Mouse (Mus musculus): Measurements from ENCODE around the gene Haspin. TPM values are rescaled to one million over a fixed set of nuclear protein-coding genes. Genes with fewer than 3 reads are reported as not detected.

Haspin gene
- polyA plus RNA-seq, 2 experiments, result 6.1 to 11.2 TPM

GRCm38 (mm10) chr11:73092877-73093276 lies 45.2 kb downstream of the Haspin start:
- no peak for ATAC-seq (ENCODE audit: low FRiP score, low read depth)
- no peak overlapping the region for H3K4me2 ChIP-seq (replicated peaks; ENCODE audit: low read depth, low read length, severe bottlenecking)
- no peak overlapping the region for H3K9ac ChIP-seq (ENCODE audit: low read depth, low read length, severe bottlenecking)
- TF ChIP-seq POLR2A (IDR thresholded peaks at IDR 0.05; ENCODE audit: borderline replicate concordance, extremely low read depth, insufficient read depth, insufficient read length), result no peak
- 75% methylated on average over 7 of the region's 7 CpGs for WGBS
- no peaks in the 10 kb centered on the region for H3K4me1 ChIP-seq (ENCODE audit: control insufficient read depth, insufficient read depth, low read length)
- no peaks in the 10 kb centered on the region for H3K27me3 ChIP-seq (ENCODE audit: control insufficient read depth, insufficient read depth, low read length)
- no peak for DNase-seq (ENCODE audit: low spot score)
- H3K36me3 ChIP-seq (ENCODE audit: control insufficient read depth, insufficient read depth, low read length), result no peaks in the 10 kb centered on the region
- H3K9me3 ChIP-seq (ENCODE audit: control insufficient read depth, low read length), result no peaks in the 10 kb centered on the region
- H3K4me3 ChIP-seq (replicated peaks; ENCODE audit: low read length), result no peak overlapping the region
- no peak overlapping the region for H3K27ac ChIP-seq (replicated peaks; ENCODE audit: low read depth, low read length)

- no peak overlapping the region for H3K27ac ChIP-seq (replicated peaks; ENCODE audit: low read depth, low read length)
- DNase-seq (ENCODE audit: low spot score) (no peak), ATAC-seq (ENCODE audit: low FRiP score, low read depth) (no peak)
- no peaks in the 10 kb centered on the region for H3K9me3 ChIP-seq (ENCODE audit: control insufficient read depth, low read length)
- H3K27me3 ChIP-seq (ENCODE audit: control insufficient read depth, insufficient read depth, low read length), result no peaks in the 10 kb centered on the region
- no peak for TF ChIP-seq POLR2A (IDR thresholded peaks at IDR 0.05; ENCODE audit: borderline replicate concordance, extremely low read depth, insufficient read depth, insufficient read length)
- no peaks in the 10 kb centered on the region; the same call in 1 of the 2 replicates for H3K4me1 ChIP-seq (ENCODE audit: control insufficient read depth, insufficient read depth, low read length)
- H3K9ac ChIP-seq (ENCODE audit: low read depth, low read length, severe bottlenecking), result no peak overlapping the region
- no peak overlapping the region for H3K4me2 ChIP-seq (replicated peaks; ENCODE audit: low read depth, low read length, severe bottlenecking)
- H3K36me3 ChIP-seq (ENCODE audit: control insufficient read depth, insufficient read depth, low read length), result no peaks in the 10 kb centered on the region
- WGBS, result 72% methylated on average over 4 of the region's 4 CpGs
- no peak overlapping the region for H3K4me3 ChIP-seq (replicated peaks; ENCODE audit: low read length)
Observed at GRCm38 (mm10) chr11:73092057-73092456, 46.0 kb downstream of the Haspin start.

- H3K4me3 ChIP-seq (replicated peaks; ENCODE audit: low read length), result no peak overlapping the region
Observed at GRCm38 (mm10) chr11:73090826-73091225, 47.3 kb downstream of the Haspin start.

GRCm38 (mm10) chr11:73090283-73090682 lies 47.8 kb downstream of the Haspin start, which contains the start of gene Itgae:
Itgae (plus strand) TSS chr11:73090583.
- peaks cover 12% of the 10 kb centered on the region for H3K4me1 ChIP-seq (ENCODE audit: control insufficient read depth, insufficient read depth, low read length)
- DNase-seq (ENCODE audit: low spot score) (no peak), ATAC-seq (ENCODE audit: low FRiP score, low read depth) (no peak)
- H3K36me3 ChIP-seq (ENCODE audit: control insufficient read depth, insufficient read depth, low read length), result no peaks in the 10 kb centered on the region
- H3K4me2 ChIP-seq (replicated peaks; ENCODE audit: low read depth, low read length, severe bottlenecking), result no peak within 1 kb of the TSS
- TF ChIP-seq POLR2A (IDR thresholded peaks at IDR 0.05; ENCODE audit: borderline replicate concordance, extremely low read depth, insufficient read depth, insufficient read length), result no peak
- WGBS, result 91% methylated on average over 4 of the region's 4 CpGs
- H3K27me3 ChIP-seq (ENCODE audit: control insufficient read depth, insufficient read depth, low read length), result no peaks in the 10 kb centered on the region
- no peak within 1 kb of the TSS for H3K27ac ChIP-seq (replicated peaks; ENCODE audit: low read depth, low read length)
- no peak within 1 kb of the TSS for H3K9ac ChIP-seq (ENCODE audit: low read depth, low read length, severe bottlenecking)
- no peaks in the 10 kb centered on the region for H3K9me3 ChIP-seq (ENCODE audit: control insufficient read depth, low read length)
- H3K4me3 ChIP-seq (replicated peaks; ENCODE audit: low read length), result no peak within 1 kb of the TSS

More at GRCm38 (mm10) chr11:73090826-73091225, 47.3 kb downstream of the Haspin start:
- Histone ChIP-seq H3K27ac (replicated peaks; ENCODE audit: low read depth, low read length) (no peak overlapping the region), H3K36me3 (ENCODE audit: control insufficient read depth, insufficient read depth, low read length) (no peaks in the 10 kb centered on the region), H3K9ac (ENCODE audit: low read depth, low read length, severe bottlenecking) (no peak overlapping the region), H3K27me3 (ENCODE audit: control insufficient read depth, insufficient read depth, low read length) (no peaks in the 10 kb centered on the region), H3K9me3 (ENCODE audit: control insufficient read depth, low read length) (no peaks in the 10 kb centered on the region), H3K4me1 (ENCODE audit: control insufficient read depth, insufficient read depth, low read length) (peaks cover 7% of the 10 kb centered on the region), H3K4me2 (replicated peaks; ENCODE audit: low read depth, low read length, severe bottlenecking) (no peak overlapping the region)
- no peak for TF ChIP-seq POLR2A (IDR thresholded peaks at IDR 0.05; ENCODE audit: borderline replicate concordance, extremely low read depth, insufficient read depth, insufficient read length)
- WGBS, result 85% methylated on average over 2 of the region's 2 CpGs
- no peak for DNase-seq (ENCODE audit: low spot score)
- no peak for ATAC-seq (ENCODE audit: low FRiP score, low read depth)

- WGBS, result 62% methylated on average over 6 of the region's 6 CpGs
Observed at GRCm38 (mm10) chr11:73087700-73088480, 50.2 kb downstream of the Haspin start.

More at GRCm38 (mm10) chr11:73087700-73088480, 50.2 kb downstream of the Haspin start:
- H3K9ac ChIP-seq (ENCODE audit: low read depth, low read length, severe bottlenecking), result no peak overlapping the region
- H3K4me1 ChIP-seq (ENCODE audit: control insufficient read depth, insufficient read depth, low read length), result peaks cover 26% of the 10 kb centered on the region
- ATAC-seq (ENCODE audit: low FRiP score, low read depth) (no peak), DNase-seq (ENCODE audit: low spot score) (no peak)
- no peaks in the 10 kb centered on the region for H3K9me3 ChIP-seq (ENCODE audit: control insufficient read depth, low read length)
- no peak overlapping the region for H3K4me2 ChIP-seq (replicated peaks; ENCODE audit: low read depth, low read length, severe bottlenecking)
- H3K27ac ChIP-seq (replicated peaks; ENCODE audit: low read depth, low read length), result no peak overlapping the region
- no peaks in the 10 kb centered on the region for H3K27me3 ChIP-seq (ENCODE audit: control insufficient read depth, insufficient read depth, low read length)
- peaks cover 3% of the 10 kb centered on the region; the same call in 1 of the 2 replicates for H3K36me3 ChIP-seq (ENCODE audit: control insufficient read depth, insufficient read depth, low read length)
- H3K4me3 ChIP-seq (replicated peaks; ENCODE audit: low read length), result no peak overlapping the region
- no peak for TF ChIP-seq POLR2A (IDR thresholded peaks at IDR 0.05; ENCODE audit: borderline replicate concordance, extremely low read depth, insufficient read depth, insufficient read length)

Other genes starting within 250 kb of the Haspin start
- gene Atp2a3, start 177.1 kb downstream of the Haspin start, polyA plus RNA-seq (2012; rRNA removed), result 2.6 and 2.7 TPM in 2 replicates
- 2.3 TPM in 2 replicates for gene Atp2a3, start 177.1 kb downstream of the Haspin start, polyA plus RNA-seq (2014; fragmentation: Nextera tagmentation; extraction: Ambion mirVana)
- gene P2rx1, start 139.2 kb downstream of the Haspin start, polyA plus RNA-seq (2012; rRNA removed), result 1.8 and 2.1 TPM in 2 replicates
- gene P2rx1, start 139.2 kb downstream of the Haspin start, polyA plus RNA-seq (2014; fragmentation: Nextera tagmentation; extraction: Ambion mirVana), result 1.9 and 2.2 TPM in 2 replicates
- gene Camkk1, start 119.3 kb downstream of the Haspin start, polyA plus RNA-seq (2012; rRNA removed), result 11.1 and 11.4 TPM in 2 replicates
- 5.5 and 5.8 TPM in 2 replicates for gene Camkk1, start 119.3 kb downstream of the Haspin start, polyA plus RNA-seq (2014; fragmentation: Nextera tagmentation; extraction: Ambion mirVana)
- 6.3 and 7.1 TPM in 2 replicates for gene Ncbp3, start 90.5 kb downstream of the Haspin start, polyA plus RNA-seq (2012; rRNA removed)
- 10.1 and 11.7 TPM in 2 replicates for gene Ncbp3, start 90.5 kb downstream of the Haspin start, polyA plus RNA-seq (2014; fragmentation: Nextera tagmentation; extraction: Ambion mirVana)
- 0.12 and 0.15 TPM in 2 replicates for gene Itgae, start 47.7 kb downstream of the Haspin start, polyA plus RNA-seq (2012; rRNA removed)
- 0.35 and 0.37 TPM in 2 replicates for gene Itgae, start 47.7 kb downstream of the Haspin start, polyA plus RNA-seq (2014; fragmentation: Nextera tagmentation; extraction: Ambion mirVana)
- 1.5 and 1.7 TPM in 2 replicates for gene P2rx5, start 22.1 kb upstream of the Haspin start, polyA plus RNA-seq (2012; rRNA removed)
- gene P2rx5, start 22.1 kb upstream of the Haspin start, polyA plus RNA-seq (2014; fragmentation: Nextera tagmentation; extraction: Ambion mirVana), result 1.0 and 1.3 TPM in 2 replicates
- 64.7 and 79.8 TPM in 2 replicates for gene Emc6, start 38.7 kb upstream of the Haspin start, polyA plus RNA-seq (2012; rRNA removed)
- 101 and 102 TPM in 2 replicates for gene Emc6, start 38.7 kb upstream of the Haspin start, polyA plus RNA-seq (2014; fragmentation: Nextera tagmentation; extraction: Ambion mirVana)
- gene Tax1bp3, start 38.8 kb upstream of the Haspin start, polyA plus RNA-seq (2012; rRNA removed), result 106 and 135 TPM in 2 replicates
- gene Tax1bp3, start 38.8 kb upstream of the Haspin start, polyA plus RNA-seq (2014; fragmentation: Nextera tagmentation; extraction: Ambion mirVana), result 224 and 235 TPM in 2 replicates
- 25.9 and 32.0 TPM in 2 replicates for gene Ctns, start 60.7 kb upstream of the Haspin start, polyA plus RNA-seq (2012; rRNA removed)
- 24.6 and 27.4 TPM in 2 replicates for gene Ctns, start 60.7 kb upstream of the Haspin start, polyA plus RNA-seq (2014; fragmentation: Nextera tagmentation; extraction: Ambion mirVana)
- 3.0 and 3.1 TPM in 2 replicates for gene Shpk, start 61.2 kb upstream of the Haspin start, polyA plus RNA-seq (2012; rRNA removed)
- gene Shpk, start 61.2 kb upstream of the Haspin start, polyA plus RNA-seq (2014; fragmentation: Nextera tagmentation; extraction: Ambion mirVana), result 1.8 and 2.8 TPM in 2 replicates
- gene Trpv1, start 96.0 kb upstream of the Haspin start, polyA plus RNA-seq (2012; rRNA removed), result 0.20 and 0.22 TPM in 2 replicates
- 0.41 TPM in 1 of 2 replicates, not detected in the other for gene Trpv1, start 96.0 kb upstream of the Haspin start, polyA plus RNA-seq (2014; fragmentation: Nextera tagmentation; extraction: Ambion mirVana)
- 0.41 and 0.54 TPM in 2 replicates for gene Trpv3, start 129.1 kb upstream of the Haspin start, polyA plus RNA-seq (2012; rRNA removed)
- gene Trpv3, start 129.1 kb upstream of the Haspin start, polyA plus RNA-seq (2014; fragmentation: Nextera tagmentation; extraction: Ambion mirVana), result 0.47 and 0.55 TPM in 2 replicates
- gene Aspa, start 191.3 kb upstream of the Haspin start, polyA plus RNA-seq (2012; rRNA removed), result 1.1 TPM in 2 replicates
- gene Aspa, start 191.3 kb upstream of the Haspin start, polyA plus RNA-seq (2014; fragmentation: Nextera tagmentation; extraction: Ambion mirVana), result 0.76 and 1.0 TPM in 2 replicates
- gene Gm49340, start 191.4 kb upstream of the Haspin start, polyA plus RNA-seq (2012; rRNA removed), result not detected in 2 replicates
- not detected in 2 replicates for gene Gm49340, start 191.4 kb upstream of the Haspin start, polyA plus RNA-seq (2014; fragmentation: Nextera tagmentation; extraction: Ambion mirVana)
- not detected in 2 replicates for gene Spata22, start 191.4 kb upstream of the Haspin start, polyA plus RNA-seq (2012; rRNA removed)
- gene Spata22, start 191.4 kb upstream of the Haspin start, polyA plus RNA-seq (2014; fragmentation: Nextera tagmentation; extraction: Ambion mirVana), result not detected in 2 replicates
- gene Olfr20, start 212.5 kb upstream of the Haspin start, polyA plus RNA-seq (2012; rRNA removed), result not detected in 2 replicates
- not detected in 2 replicates for gene Olfr20, start 212.5 kb upstream of the Haspin start, polyA plus RNA-seq (2014; fragmentation: Nextera tagmentation; extraction: Ambion mirVana)
- gene Olfr376, start 233.0 kb upstream of the Haspin start, polyA plus RNA-seq (2012; rRNA removed), result not detected in 2 replicates
- gene Olfr376, start 233.0 kb upstream of the Haspin start, polyA plus RNA-seq (2014; fragmentation: Nextera tagmentation; extraction: Ambion mirVana), result not detected in 2 replicates

Measured in limb, embryonic 14.5 days (tissue).